Mouse (Mus musculus) heart, embryonic 13.5 days (tissue): ENCODE measurements at regions not wholly inside any gene's neighbourhood (a gene's known extent, or its start where the extent isn't known, plus 50 kb on each side); places are given as distances from the start of the nearest gene placed in this dataset.

Source experiments
- ATAC-seq: fragments of 200-750 bp; cut with Nextera tagmentation; 2 replicates; pipeline ENCODE4 v1.8.0; 2017; ENCODE audit warnings: moderate TSS enrichment; ENCODE audit not compliant: insufficient number of reproducible peaks, low FRiP score, low TSS enrichment; ENCODE audit errors: extremely low read depth
- H3K27ac ChIP-seq: fragments of 300-500 bp; sonication (generic); replicated peaks from 2 replicates; pipeline ENCODE4 v1.5.1; 2015; ENCODE audit warnings: moderate library complexity, mild to moderate bottlenecking, inconsistent platforms
- H3K27me3 ChIP-seq: fragments of 300-500 bp; sonication (generic); replicated peaks from 2 replicates; pipeline ENCODE4 v1.6.1; 2015; ENCODE audit warnings: mild to moderate bottlenecking, inconsistent platforms
- H3K36me3 ChIP-seq: fragments of 300-500 bp; sonication (generic); 2 replicates; pipeline ENCODE4 v1.6.1; 2015; ENCODE audit warnings: mild to moderate bottlenecking, inconsistent platforms
- H3K4me1 ChIP-seq: fragments of 300-500 bp; sonication (generic); 2 replicates; pipeline ENCODE4 v1.6.1; 2015; ENCODE audit warnings: inconsistent platforms
- H3K4me2 ChIP-seq: fragments of 300-500 bp; sonication (generic); 2 replicates; pipeline ENCODE4 v1.6.1; 2015; ENCODE audit warnings: inconsistent platforms, mild to moderate bottlenecking, moderate library complexity
- H3K4me3 ChIP-seq: fragments of 300-500 bp; sonication (generic); 2 replicates; pipeline ENCODE4 v1.5.1; 2015; ENCODE audit warnings: moderate library complexity, mild to moderate bottlenecking, inconsistent platforms
- H3K9ac ChIP-seq: fragments of 300-500 bp; sonication (generic); 2 replicates; pipeline ENCODE4 v1.6.1; 2015; ENCODE audit warnings: inconsistent platforms, mild to moderate bottlenecking, moderate library complexity
- H3K9me3 ChIP-seq: fragments of 300-500 bp; sonication (generic); 2 replicates; pipeline ENCODE4 v1.6.1; 2016; ENCODE audit warnings: inconsistent platforms
- WGBS: fragments of 180-500 bp; shearing (Covaris S2); methylation state at CpG from one replicate; pipeline ENCODE4 v1.1.7; 2015; ENCODE audit warnings: mixed read lengths; 5-methylcytosine and 5-hydroxymethylcytosine counted together

DNA sequence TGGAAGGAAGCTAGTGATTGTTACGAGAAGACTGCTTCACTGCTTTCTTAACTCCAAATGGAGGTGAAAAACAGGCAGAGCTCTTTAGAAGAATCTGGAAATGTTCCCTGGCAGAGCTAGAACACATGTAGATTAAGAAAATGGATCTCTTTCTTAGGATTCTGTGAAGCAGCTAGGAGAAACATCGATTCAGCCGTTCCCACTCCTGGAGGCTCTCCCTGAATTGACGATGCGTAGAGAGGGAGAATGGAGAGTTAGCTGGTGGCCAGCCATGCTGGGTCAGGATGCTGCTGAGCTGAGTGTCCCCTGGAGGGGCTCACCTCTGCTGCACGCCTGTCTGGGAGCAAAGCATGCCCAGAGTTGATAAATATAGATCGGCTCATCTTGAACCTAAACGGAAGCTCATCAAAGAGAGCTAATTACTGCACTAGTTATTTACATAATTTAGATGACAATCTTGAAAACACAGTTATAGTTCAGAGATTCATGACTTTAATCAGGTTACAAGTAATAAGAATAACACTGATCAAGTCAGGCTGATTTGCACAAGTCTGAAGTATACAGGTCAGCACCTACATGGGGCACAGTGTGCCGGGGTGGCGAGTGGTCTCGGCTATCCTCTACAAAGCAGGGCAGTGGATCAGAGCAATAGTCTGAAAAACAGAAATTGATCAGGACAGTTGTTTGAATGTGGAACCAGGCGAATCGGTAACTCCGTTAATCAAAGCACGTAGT, 273.0 kb downstream of the Rngtt start:
- Histone ChIP-seq H3K4me1 (peaks cover 29% of the 10 kb centered on the region), H3K4me3 (no peak overlapping the region), H3K27me3 (peaks cover 48% of the 10 kb centered on the region), H3K9me3 (no peaks in the 10 kb centered on the region), H3K36me3 (no peaks in the 10 kb centered on the region), H3K27ac (no peak overlapping the region), H3K4me2 (no peak overlapping the region), H3K9ac (no peak overlapping the region)
- ATAC-seq, result no peak
- 80% methylated on average over 15 of the region's 15 CpGs for WGBS

DNA sequence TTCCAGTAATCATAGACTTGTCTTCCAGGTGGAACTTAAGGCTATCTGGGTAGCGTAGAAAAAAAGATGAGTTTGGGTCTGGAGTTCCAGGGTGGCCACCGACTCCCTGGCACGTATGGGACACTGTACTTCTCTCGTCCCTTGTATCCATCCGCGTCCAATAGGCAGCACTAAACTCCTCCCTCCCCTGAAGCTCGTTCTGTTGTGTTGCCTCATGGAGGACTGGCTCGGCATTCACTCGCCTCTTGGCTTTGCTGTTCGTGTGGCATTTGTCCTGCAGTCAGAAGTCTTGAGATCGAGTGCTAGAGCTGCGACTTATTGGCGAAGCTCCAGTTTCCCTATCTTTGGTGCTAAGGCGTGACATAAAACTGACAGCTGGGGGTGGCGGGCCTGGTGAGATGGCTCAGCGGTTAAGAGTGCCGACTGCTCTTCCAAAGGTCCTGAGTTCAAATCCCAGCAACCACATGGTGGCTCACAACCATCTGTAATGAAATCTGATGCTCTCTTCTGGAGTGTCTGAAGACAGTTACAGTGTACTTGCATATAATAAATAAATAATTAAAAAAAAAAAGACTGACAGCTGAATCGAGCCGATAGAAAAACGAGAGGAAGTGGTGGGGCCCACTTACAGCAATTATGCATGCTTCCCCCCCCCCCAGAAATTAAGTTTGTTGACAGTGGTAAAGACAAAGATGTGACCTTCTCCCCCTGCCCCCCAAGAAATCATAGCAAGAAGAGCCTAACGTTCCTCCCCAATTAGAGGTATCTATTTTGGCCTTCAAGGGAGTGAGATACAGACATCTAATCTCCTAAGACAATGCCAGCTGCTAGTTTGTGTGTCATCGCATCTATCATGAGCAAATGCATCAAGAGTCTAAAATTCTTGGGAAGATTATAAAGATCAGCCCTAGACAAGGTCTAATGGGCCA, 274.1 kb downstream of the Rngtt start:
- no peaks in the 10 kb centered on the region for H3K36me3 ChIP-seq
- H3K27me3 ChIP-seq, result peaks cover 43% of the 10 kb centered on the region
- no peak overlapping the region for H3K27ac ChIP-seq
- no peaks in the 10 kb centered on the region for H3K9me3 ChIP-seq
- ATAC-seq, result no peak
- H3K4me2 ChIP-seq, result no peak overlapping the region
- H3K9ac ChIP-seq, result no peak overlapping the region
- 82% methylated on average over 22 of the region's 22 CpGs for WGBS
- peaks cover 39% of the 10 kb centered on the region for H3K4me1 ChIP-seq
- H3K4me3 ChIP-seq, result no peak overlapping the region

DNA sequence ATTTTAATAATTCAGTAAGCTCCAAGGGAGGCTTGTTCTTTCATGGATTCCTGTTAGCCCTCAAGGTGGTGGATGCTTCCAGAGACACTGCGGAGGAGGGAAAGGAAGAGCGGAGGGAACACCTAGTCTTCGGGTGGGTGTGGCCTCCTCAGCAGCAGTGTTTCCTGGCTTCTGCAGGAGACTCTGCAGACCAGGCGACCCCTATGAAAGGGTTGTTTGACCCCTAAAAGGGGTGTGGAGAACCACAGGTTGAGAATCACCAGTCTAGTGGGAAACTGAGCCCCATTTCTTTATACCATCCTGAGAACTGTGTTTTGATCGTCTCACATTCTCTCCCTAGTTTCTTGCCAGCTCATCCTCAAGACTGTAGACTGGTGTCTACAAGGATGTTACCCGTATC, 275.7 kb downstream of the Rngtt start:
- 78% methylated on average over 6 of the region's 6 CpGs for WGBS
- Histone ChIP-seq H3K36me3 (no peaks in the 10 kb centered on the region), H3K27ac (no peak overlapping the region), H3K4me1 (peaks cover 34% of the 10 kb centered on the region), H3K9me3 (no peaks in the 10 kb centered on the region), H3K4me3 (no peak overlapping the region), H3K27me3 (peaks cover 51% of the 10 kb centered on the region), H3K9ac (no peak overlapping the region), H3K4me2 (no peak overlapping the region)
- no peak for ATAC-seq

DNA sequence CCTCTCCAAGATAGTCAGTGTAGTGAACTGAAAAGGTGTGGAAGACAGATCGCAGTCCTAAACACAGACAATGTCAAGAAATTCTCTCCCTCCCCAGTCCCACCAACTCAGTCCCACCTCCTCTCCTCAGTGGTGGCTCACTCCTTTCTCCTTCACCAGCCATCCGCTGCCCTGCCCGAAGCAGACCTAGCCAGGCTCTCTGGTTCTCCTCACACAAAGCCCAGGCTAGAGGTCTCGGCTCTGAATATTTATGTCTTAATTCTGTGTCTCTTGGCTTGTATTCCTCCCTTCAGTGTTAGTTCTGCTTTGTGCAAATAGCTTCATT, 276.1 kb downstream of the Rngtt start:
- WGBS, result 46% methylated on average over 4 of the region's 4 CpGs
- Histone ChIP-seq H3K9ac (peak overlapping the region; percentile 69), H3K4me3 (0 out of 2 replicates have a peak overlapping the region, but pooled peaks have one; percentile 40), H3K27me3 (peaks cover 48% of the 10 kb centered on the region), H3K9me3 (no peaks in the 10 kb centered on the region), H3K4me1 (peaks cover 34% of the 10 kb centered on the region), H3K36me3 (no peaks in the 10 kb centered on the region), H3K27ac (0 out of 2 replicates have a peak overlapping the region, but pooled peaks have one; percentile 20), H3K4me2 (peak overlapping the region; percentile 68)
- ATAC-seq, result no peak

DNA sequence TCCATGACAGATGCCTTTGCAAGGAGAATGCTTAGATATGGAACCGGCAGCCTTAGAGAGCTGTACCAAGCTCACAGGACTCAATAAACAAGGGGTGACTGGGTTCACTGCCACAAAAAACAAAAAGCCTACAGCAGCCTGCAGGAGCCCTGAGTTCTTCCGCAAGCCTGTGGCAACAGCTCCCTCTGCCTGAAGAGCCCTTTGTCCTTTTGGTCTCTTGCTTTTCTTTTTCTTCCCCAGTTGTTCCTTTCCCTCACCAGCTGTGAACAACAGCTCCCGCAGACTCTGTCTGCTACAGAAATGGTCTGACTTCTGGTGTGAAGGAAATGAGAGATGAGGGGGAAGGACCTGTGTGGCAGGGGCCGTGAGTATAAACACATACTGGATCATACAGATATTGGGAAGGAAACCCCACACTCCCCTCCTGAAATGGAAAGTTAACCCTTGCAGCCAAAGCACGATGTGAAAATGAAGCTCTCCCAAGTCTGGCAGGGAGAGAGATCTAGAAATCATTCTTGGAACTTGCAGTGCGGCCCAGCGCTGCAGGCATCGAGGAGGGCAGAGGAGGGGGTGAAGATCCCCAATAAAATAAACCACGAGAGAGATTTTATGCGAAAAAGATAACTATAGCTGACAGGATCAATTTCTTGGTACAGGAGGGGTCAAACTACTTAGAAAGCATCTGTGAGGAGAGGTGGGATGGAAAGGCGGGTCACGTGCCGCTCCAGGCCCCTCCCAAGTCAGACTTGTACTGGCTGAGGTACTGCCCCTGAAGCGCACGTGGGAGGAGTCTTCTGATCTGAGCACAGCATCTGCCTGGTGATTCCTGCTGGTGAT, 276.7 kb downstream of the Rngtt start:
- ATAC-seq, result no peak; the same call in 1 of the 2 replicates
- H3K9ac ChIP-seq, result peak overlapping the region; percentile 69
- no peaks in the 10 kb centered on the region for H3K36me3 ChIP-seq
- H3K4me1 ChIP-seq, result peaks cover 34% of the 10 kb centered on the region
- H3K4me2 ChIP-seq, result peak overlapping the region; percentile 68
- peak overlapping the region; percentile 40 for H3K4me3 ChIP-seq
- peak overlapping the region; percentile 56 for H3K27ac ChIP-seq
- no peaks in the 10 kb centered on the region; the same call in 1 of the 2 replicates for H3K9me3 ChIP-seq
- 14% methylated on average over 15 of the region's 15 CpGs for WGBS
- H3K27me3 ChIP-seq, result peaks cover 44% of the 10 kb centered on the region

DNA sequence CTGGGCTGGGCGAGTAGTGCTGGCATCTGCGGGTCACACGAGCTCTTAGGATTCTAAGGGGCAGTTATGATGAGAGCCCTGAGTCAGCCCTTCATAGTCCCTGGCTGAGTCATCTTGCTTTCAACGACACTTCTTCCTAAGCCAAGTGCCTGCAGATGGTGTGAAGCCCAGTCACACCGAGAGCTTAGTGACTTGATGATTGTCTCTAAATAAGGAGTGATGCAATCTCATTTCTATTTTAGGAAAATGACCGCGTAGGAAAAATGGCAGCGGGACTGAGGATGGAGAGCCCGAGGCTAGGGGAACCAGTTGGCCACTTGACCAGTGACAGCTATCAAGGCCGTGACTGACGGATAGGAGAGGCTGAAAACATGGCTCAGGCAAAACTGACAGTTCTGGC, 277.6 kb downstream of the Rngtt start:
- H3K4me3 ChIP-seq, result 0 out of 2 replicates have a peak overlapping the region, but pooled peaks have one; percentile 40
- peaks cover 3% of the 10 kb centered on the region; the same call in 1 of the 2 replicates for H3K9me3 ChIP-seq
- H3K27me3 ChIP-seq, result peaks cover 36% of the 10 kb centered on the region
- peaks cover 34% of the 10 kb centered on the region for H3K4me1 ChIP-seq
- peak overlapping the region; percentile 68 for H3K4me2 ChIP-seq
- no peak overlapping the region for H3K9ac ChIP-seq
- ATAC-seq, result no peak
- WGBS, result 31% methylated on average over 11 of the region's 11 CpGs
- H3K36me3 ChIP-seq, result no peaks in the 10 kb centered on the region
- no peak overlapping the region for H3K27ac ChIP-seq

DNA sequence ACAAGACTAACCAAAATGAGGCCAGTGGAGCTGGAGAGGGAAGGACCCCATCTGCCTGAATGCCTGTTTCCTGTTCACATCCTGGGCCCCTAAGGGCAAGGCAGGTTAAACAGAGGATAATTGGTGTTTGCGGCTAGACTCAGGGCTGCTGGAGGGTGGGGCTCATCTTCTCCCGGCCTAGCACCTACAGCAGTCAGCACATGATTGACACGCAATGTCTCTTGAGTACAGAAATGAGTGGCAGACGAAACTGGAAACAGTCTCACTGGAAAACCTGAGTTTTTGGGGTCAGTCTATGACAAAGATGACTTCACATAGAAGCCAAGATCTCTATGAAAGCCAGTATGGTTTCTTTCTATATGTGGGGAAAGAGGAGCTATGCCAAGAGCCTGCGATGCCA, 278.0 kb downstream of the Rngtt start:
- no peak overlapping the region for H3K9ac ChIP-seq
- H3K4me2 ChIP-seq, result peak overlapping the region; percentile 68; the same call in 1 of the 2 replicates
- peaks cover 34% of the 10 kb centered on the region for H3K4me1 ChIP-seq
- no peak overlapping the region for H3K4me3 ChIP-seq
- H3K27me3 ChIP-seq, result peaks cover 31% of the 10 kb centered on the region
- H3K9me3 ChIP-seq, result peaks cover 3% of the 10 kb centered on the region; the same call in 1 of the 2 replicates
- H3K27ac ChIP-seq, result no peak overlapping the region
- H3K36me3 ChIP-seq, result no peaks in the 10 kb centered on the region
- ATAC-seq, result no peak
- WGBS, result 75% methylated on average over 5 of the region's 5 CpGs

DNA sequence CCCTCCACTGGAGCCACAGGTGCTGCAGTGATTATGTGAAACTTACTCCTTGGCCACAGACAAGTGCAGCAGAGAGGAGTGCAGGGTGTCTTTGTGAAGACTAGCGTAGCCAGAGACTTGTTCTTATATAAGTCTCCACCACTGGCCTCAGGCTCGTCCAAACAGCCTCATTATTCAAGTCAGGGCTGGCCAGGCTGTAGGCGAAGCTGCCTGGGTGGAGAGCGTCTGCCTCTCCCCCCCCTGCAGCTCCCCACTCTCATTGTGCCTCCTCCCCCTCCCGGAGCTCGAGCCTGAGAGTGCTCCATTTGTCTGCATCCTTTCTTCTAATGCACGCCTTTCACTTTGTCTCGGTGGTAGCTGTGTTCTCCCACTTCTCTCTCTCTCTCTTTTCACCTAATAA, 279.1 kb downstream of the Rngtt start:
- no peak overlapping the region for H3K9ac ChIP-seq
- H3K4me3 ChIP-seq, result no peak overlapping the region
- peaks cover 34% of the 10 kb centered on the region for H3K4me1 ChIP-seq
- no peaks in the 10 kb centered on the region for H3K36me3 ChIP-seq
- no peak for ATAC-seq
- H3K27me3 ChIP-seq, result peaks cover 26% of the 10 kb centered on the region
- WGBS, result 16% methylated on average over 8 of the region's 8 CpGs
- no peak overlapping the region for H3K27ac ChIP-seq
- peak overlapping the region; percentile 36 for H3K4me2 ChIP-seq
- peaks cover 3% of the 10 kb centered on the region; the same call in 1 of the 2 replicates for H3K9me3 ChIP-seq

DNA sequence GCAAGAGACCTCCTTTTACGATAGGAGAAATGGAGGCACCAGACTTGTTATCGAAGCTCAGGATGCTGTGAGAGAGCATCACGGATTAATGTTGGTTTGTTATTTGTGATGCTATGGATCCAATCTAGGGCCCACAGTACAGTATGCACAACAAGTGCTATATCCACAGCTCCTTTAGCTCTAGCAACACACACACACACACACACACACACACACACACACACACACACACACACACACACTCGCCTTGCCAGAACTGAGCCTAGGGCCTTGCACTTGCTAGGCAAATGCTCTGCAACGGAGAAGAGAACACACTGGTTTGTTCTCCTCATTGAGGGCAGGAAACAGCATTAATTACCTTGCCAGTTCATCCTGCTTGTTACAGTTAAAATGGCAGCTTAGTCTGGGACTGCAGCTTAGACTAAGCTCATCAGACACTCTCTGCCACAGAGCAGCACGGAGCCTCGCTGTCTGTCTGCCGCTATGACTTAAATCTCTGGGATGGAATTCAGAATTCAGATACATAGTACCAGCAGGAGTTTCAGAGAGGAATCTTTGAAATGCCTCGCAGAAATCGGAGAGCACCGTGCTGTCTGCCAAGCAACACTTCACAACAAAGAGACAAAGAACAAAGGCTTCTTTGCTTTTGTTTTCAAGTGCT, 285.0 kb downstream of the Rngtt start:
- Histone ChIP-seq H3K9me3 (peaks cover 3% of the 10 kb centered on the region; the same call in 1 of the 2 replicates), H3K4me3 (no peak overlapping the region), H3K9ac (no peak overlapping the region), H3K4me2 (no peak overlapping the region), H3K4me1 (no peaks in the 10 kb centered on the region), H3K27me3 (peaks cover 14% of the 10 kb centered on the region), H3K27ac (no peak overlapping the region), H3K36me3 (no peaks in the 10 kb centered on the region)
- ATAC-seq, result no peak
- 51% methylated on average over 11 of the region's 11 CpGs for WGBS

DNA sequence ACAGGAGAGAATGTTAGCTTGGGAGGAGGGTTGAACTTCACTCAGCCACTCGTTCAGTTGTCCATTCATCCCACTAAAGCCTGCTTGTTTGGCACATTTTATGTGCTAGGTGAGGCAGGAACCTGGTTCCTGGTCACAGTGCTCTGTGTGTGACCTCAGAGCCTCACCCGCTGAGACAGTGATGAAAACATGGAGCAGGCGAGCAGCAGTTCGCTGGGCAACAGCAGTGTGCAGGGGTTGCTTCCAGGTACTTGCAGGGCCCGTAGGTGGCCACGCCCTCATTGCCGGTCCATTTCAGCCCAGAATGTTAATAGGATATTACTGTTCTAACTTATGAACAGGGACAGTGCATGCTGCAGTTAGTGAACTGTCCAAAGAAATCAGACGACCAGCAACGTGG, 285.7 kb downstream of the Rngtt start:
- no peak for ATAC-seq
- Histone ChIP-seq H3K27ac (no peak overlapping the region), H3K4me1 (peaks cover 3% of the 10 kb centered on the region; the same call in 1 of the 2 replicates), H3K27me3 (peaks cover 12% of the 10 kb centered on the region), H3K36me3 (no peaks in the 10 kb centered on the region), H3K4me2 (no peak overlapping the region), H3K9ac (no peak overlapping the region), H3K9me3 (peaks cover 3% of the 10 kb centered on the region; the same call in 1 of the 2 replicates), H3K4me3 (no peak overlapping the region)
- WGBS, result 70% methylated on average over 9 of the region's 9 CpGs
